In the genomic region with DNA sequence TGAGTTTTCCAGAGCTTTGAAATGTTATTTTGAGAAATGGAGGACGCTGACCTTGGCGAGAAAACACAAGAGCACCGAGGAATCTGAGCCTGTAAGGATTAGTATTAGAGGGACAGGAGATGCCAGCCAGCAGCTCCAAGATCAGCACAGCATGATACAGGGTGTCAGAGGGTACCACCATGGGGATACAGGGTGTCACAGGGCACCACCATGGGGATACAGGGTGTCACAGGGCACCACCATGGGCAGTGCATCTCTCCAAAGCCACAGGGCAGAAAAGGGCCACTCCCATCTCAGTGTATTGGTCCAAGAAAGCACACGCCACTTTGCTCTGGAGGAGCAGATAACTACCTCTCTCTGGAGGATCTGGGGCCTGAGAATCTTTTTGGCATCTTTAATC, we compare ENCODE assay signal across 31 mouse cellular contexts. TPM values are rescaled to one million over a fixed set of nuclear protein-coding genes. Genes with fewer than 3 reads are reported as not detected.
DNase-seq lines count a peak whose midpoint lies in the region; ATAC-seq and TF ChIP-seq lines count a peak whose summit lies in the region.
"Had no signal": no experiment of that assay in that cellular context is flagged by ENCODE, and none has a peak within 500 bp of the region (broad histone marks: within the 10 kb centered on the region; RNA-seq: fewer than 3 reads in every experiment).

No protein-coding gene starts in this region.

- no peaks in the 10 kb centered on the region for H3K27me3 ChIP-seq in heart, embryonic 10.5 days (ENCODE audit: insufficient read depth, poor library complexity, severe bottlenecking)
- H3K27me3 ChIP-seq in heart, embryonic 16.5 days (ENCODE audit: control insufficient read depth, insufficient read depth, low read length): no peaks in the 10 kb centered on the region
- no peaks in the 10 kb centered on the region for H3K27me3 ChIP-seq in lung, postnatal 0 days (replicated peaks; ENCODE audit: insufficient read depth, low read length)
- H3K27me3 ChIP-seq: embryonic facial prominence, embryonic 12.5 days; hindbrain, embryonic 12.5 days; kidney, embryonic 15.5 days; limb, embryonic 13.5 days; liver, embryonic 12.5 days; midbrain, embryonic 13.5 days; neural tube, embryonic 13.5 days had no signal

- peaks cover 8% of the 10 kb centered on the region; the same call in 1 of the 2 replicates for H3K36me3 ChIP-seq in heart, embryonic 10.5 days
- H3K36me3 ChIP-seq in heart, embryonic 16.5 days (ENCODE audit: control insufficient read depth, insufficient read depth): 0 out of 2 replicates have a peak, but pooled peaks cover 3% of the 10 kb centered on the region
- H3K36me3 ChIP-seq in lung, postnatal 0 days (ENCODE audit: insufficient read depth, low read length): no peaks in the 10 kb centered on the region
- H3K36me3 ChIP-seq: embryonic facial prominence, embryonic 12.5 days; hindbrain, embryonic 12.5 days; kidney, embryonic 15.5 days; limb, embryonic 13.5 days; liver, embryonic 12.5 days; midbrain, embryonic 13.5 days; neural tube, embryonic 13.5 days had no signal

- peak overlapping the region; percentile 82 for H3K27ac ChIP-seq in heart, embryonic 10.5 days
- H3K27ac ChIP-seq in heart, embryonic 16.5 days (ENCODE audit: low read length): peak overlapping the region; percentile 82
- H3K27ac ChIP-seq in lung, postnatal 0 days (ENCODE audit: low read length): no peak overlapping the region
- H3K27ac ChIP-seq: embryonic facial prominence, embryonic 12.5 days; hindbrain, embryonic 12.5 days; kidney, embryonic 15.5 days; limb, embryonic 13.5 days; liver, embryonic 12.5 days; midbrain, embryonic 13.5 days; neural tube, embryonic 13.5 days had no signal

- peak overlapping the region; percentile 57; the same call in 1 of the 2 replicates for H3K4me2 ChIP-seq in heart, embryonic 16.5 days (ENCODE audit: low read depth, low read length)
- H3K4me2 ChIP-seq in lung, postnatal 0 days (replicated peaks; ENCODE audit: low read depth, low read length): no peak overlapping the region
- H3K4me2 ChIP-seq: embryonic facial prominence, embryonic 12.5 days; hindbrain, embryonic 12.5 days; kidney, embryonic 15.5 days; limb, embryonic 13.5 days; liver, embryonic 12.5 days; midbrain, embryonic 13.5 days; neural tube, embryonic 13.5 days had no signal

- 63% methylated on average over 4 of the region's 4 CpGs for WGBS in heart, embryonic 10.5 days
- WGBS in heart, embryonic 16.5 days: 78% methylated on average over 4 of the region's 4 CpGs
- 81% methylated on average over 4 of the region's 4 CpGs for WGBS in lung, postnatal 0 days

- intact Hi-C loops in heart, postnatal 14 days (cut with DNase I): no loop called here
- intact Hi-C loops in heart, postnatal 10 days (cut with DNase I): no loop called here

- no peak for TF ChIP-seq EP300 in lung, postnatal 0 days (IDR thresholded peaks at IDR 0.05)

- DNase-seq in heart, embryonic 10.5 days (ENCODE audit: low spot score): no peak
- DNase-seq in heart, postnatal 14 days: no peak
- DNase-seq in heart, postnatal 10 days: no peak
- DNase-seq in skeletal muscle tissue, adult 2 months (ENCODE audit: low read depth, low spot score): peak; percentile 61
- DNase-seq in lung, postnatal 0 days (ENCODE audit: low spot score): no peak
- DNase-seq: adrenal gland, adult 2 months; cerebellum, adult 11-12 months; cerebellum, postnatal 14 days; forebrain, postnatal 0 days; kidney, postnatal 36 days; layer of hippocampus, postnatal 36 days; lung, adult 18-20 months; lung, postnatal 14 days; retina, postnatal 1 day had no signal

- H3K9ac ChIP-seq in heart, embryonic 16.5 days (ENCODE audit: low read length): no peak overlapping the region
- no peak overlapping the region for H3K9ac ChIP-seq in lung, postnatal 0 days (replicated peaks; ENCODE audit: low read depth)
- H3K9ac ChIP-seq: embryonic facial prominence, embryonic 12.5 days; forebrain, postnatal 0 days; hindbrain, embryonic 12.5 days; kidney, embryonic 15.5 days; limb, embryonic 13.5 days; liver, embryonic 12.5 days; midbrain, embryonic 13.5 days; neural tube, embryonic 13.5 days had no signal

- ATAC-seq in heart, embryonic 16.5 days (replicated peaks; ENCODE audit: extremely low read depth, insufficient read depth, low FRiP score): no peak
- 0 out of 2 replicates have a peak, but pooled peaks have one; percentile 16 for ATAC-seq in megakaryocyte, adult 5-6 weeks (ENCODE audit: poor library complexity, severe bottlenecking)
- ATAC-seq in lung, postnatal 0 days: no peak
- ATAC-seq: forebrain, postnatal 0 days; intestine, postnatal 0 days; liver, embryonic 12.5 days; midbrain, embryonic 13.5 days had no signal

- TF ChIP-seq CTCF in lung, postnatal 0 days (IDR thresholded peaks at IDR 0.05): no peak

- H3K4me1 ChIP-seq in heart, embryonic 10.5 days: peaks cover 31% of the 10 kb centered on the region
- H3K4me1 ChIP-seq in heart, embryonic 16.5 days (ENCODE audit: control insufficient read depth, insufficient read depth, low read length): peaks cover 10% of the 10 kb centered on the region
- no peaks in the 10 kb centered on the region for H3K4me1 ChIP-seq in lung, postnatal 0 days (ENCODE audit: insufficient read depth, low read depth, low read length)
- H3K4me1 ChIP-seq: embryonic facial prominence, embryonic 12.5 days; hindbrain, embryonic 12.5 days; kidney, embryonic 15.5 days; limb, embryonic 13.5 days; liver, embryonic 12.5 days; midbrain, embryonic 13.5 days; neural tube, embryonic 13.5 days had no signal

- no peak overlapping the region for H3K4me3 ChIP-seq in heart, embryonic 10.5 days
- no peak overlapping the region for H3K4me3 ChIP-seq in heart, embryonic 16.5 days (ENCODE audit: low read length)
- H3K4me3 ChIP-seq in lung, postnatal 0 days (ENCODE audit: low read depth, low read length): no peak overlapping the region
- H3K4me3 ChIP-seq: embryonic facial prominence, embryonic 12.5 days; hindbrain, embryonic 12.5 days; kidney, embryonic 15.5 days; limb, embryonic 13.5 days; liver, embryonic 12.5 days; midbrain, embryonic 13.5 days; neural tube, embryonic 13.5 days had no signal

- H3K9me3 ChIP-seq in heart, embryonic 10.5 days: no peaks in the 10 kb centered on the region
- peaks cover 4% of the 10 kb centered on the region; the same call in 1 of the 2 replicates for H3K9me3 ChIP-seq in heart, embryonic 16.5 days (replicated peaks; ENCODE audit: control insufficient read depth, low read length)
- H3K9me3 ChIP-seq in lung, postnatal 0 days (ENCODE audit: low read length): no peaks in the 10 kb centered on the region
- H3K9me3 ChIP-seq: embryonic facial prominence, embryonic 12.5 days; hindbrain, embryonic 12.5 days; kidney, embryonic 15.5 days; limb, embryonic 13.5 days; liver, embryonic 12.5 days; midbrain, embryonic 13.5 days; neural tube, embryonic 13.5 days had no signal

RNA-seq across cellular contexts. Expression of a gene that starts 6.8 kb away (rescaled TPM):
- 42.9 and 76.4 TPM in 2 replicates for polyA plus RNA-seq in heart, embryonic 10.5 days (2016; fragmentation: Nextera tagmentation; extraction: Ambion mirVana)
- total RNA-seq in heart, postnatal 14 days (2021): 10 to 100 TPM; 13.7 to 16.2 TPM
- 44.6 and 49.1 TPM in 2 replicates for polyA plus RNA-seq in heart, embryonic 16.5 days (2015; fragmentation: Nextera tagmentation; extraction: Ambion mirVana)
- 10 to 100 TPM; 16.0 to 17.0 TPM for total RNA-seq in heart, postnatal 10 days (2021)
- total RNA-seq in megakaryocyte, adult 5-6 weeks (2015): not detected in 2 replicates
- total RNA-seq in megakaryocyte, adult 5-6 weeks (2017): not detected in 2 replicates
- polyA plus RNA-seq in lung, postnatal 0 days (2015; fragmentation: Nextera tagmentation; extraction: Ambion mirVana): 0.62 and 0.96 TPM in 2 replicates
- total RNA-seq: adrenal gland, adult 2 months; megakaryocyte progenitor cell, adult 5-6 weeks; MEL had no signal
- polyA plus RNA-seq: adrenal gland, adult 2 months; C2C12; forebrain, embryonic 11.5 days; gonadal fat pad, adult 2 months; spleen, adult 2 months; testis, adult 2 months had no signal

RNA-seq across cellular contexts. Expression of a gene that starts 38.3 kb away (rescaled TPM):
- 18.0 and 22.4 TPM in 2 replicates for polyA plus RNA-seq in heart, embryonic 10.5 days (2016; fragmentation: Nextera tagmentation; extraction: Ambion mirVana)
- total RNA-seq in heart, postnatal 14 days (2021): 10 to 100 TPM; 28.4 to 28.7 TPM
- 10.7 and 11.8 TPM in 2 replicates for polyA plus RNA-seq in heart, embryonic 16.5 days (2015; fragmentation: Nextera tagmentation; extraction: Ambion mirVana)
- 10 to 100 TPM; 32.7 to 33.7 TPM for total RNA-seq in heart, postnatal 10 days (2021)
- 61.3 and 66.5 TPM in 2 replicates for total RNA-seq in megakaryocyte, adult 5-6 weeks (2015)
- total RNA-seq in megakaryocyte, adult 5-6 weeks (2017): 64.9 and 75.6 TPM in 2 replicates
- 18.1 and 22.0 TPM in 2 replicates for polyA plus RNA-seq in lung, postnatal 0 days (2015; fragmentation: Nextera tagmentation; extraction: Ambion mirVana)

Comparison
In these comparisons a context has a peak if more than half of its experiments do, and no peak if none do; other contexts are left out.
1. RNA of a gene that starts 6.8 kb away (total RNA-seq): 16.0 to 17.0 TPM in heart, postnatal 10 days and 13.7 to 16.2 TPM in heart, postnatal 14 days; not detected in megakaryocyte, adult 5-6 weeks; every median in the first group is over 10 times any median in the second.